Mouse (Mus musculus): ENCODE measurements around the gene Snx33.

Gene Snx33

GRCm38 (mm10) chr9:56890522-56891250 lies 37.5 kb downstream of the Snx33 start:
- DNase-seq (ENCODE audit: low read depth), result no peak

GRCm38 (mm10) chr9:56889817-56890216 lies 38.4 kb downstream of the Snx33 start:
- DNase-seq (ENCODE audit: low read depth), result peak; percentile 91

GRCm38 (mm10) chr9:56887581-56887980 lies 40.6 kb downstream of the Snx33 start:
- DNase-seq (ENCODE audit: low read depth), result no peak

- DNase-seq (ENCODE audit: low read depth), result no peak
Measured at GRCm38 (mm10) chr9:56886601-56887000, 41.6 kb downstream of the Snx33 start.

GRCm38 (mm10) chr9:56886113-56886512 lies 42.1 kb downstream of the Snx33 start:
- DNase-seq (ENCODE audit: low read depth), result no peak

- no peak for DNase-seq (ENCODE audit: low read depth)
Measured at GRCm38 (mm10) chr9:56884328-56884727, 43.8 kb downstream of the Snx33 start.

GRCm38 (mm10) chr9:56883470-56883869 lies 44.7 kb downstream of the Snx33 start:
- DNase-seq (ENCODE audit: low read depth), result no peak

GRCm38 (mm10) chr9:56882818-56883217 lies 45.4 kb downstream of the Snx33 start:
- no peak for DNase-seq (ENCODE audit: low read depth)

- no peak for DNase-seq (ENCODE audit: low read depth)
Measured at GRCm38 (mm10) chr9:56882283-56882682, 45.9 kb downstream of the Snx33 start.

GRCm38 (mm10) chr9:56881539-56882082 lies 46.6 kb downstream of the Snx33 start:
- DNase-seq (ENCODE audit: low read depth), result no peak

- no peak for DNase-seq (ENCODE audit: low read depth)
Measured at GRCm38 (mm10) chr9:56880790-56881189, 47.4 kb downstream of the Snx33 start.

- no peak for DNase-seq (ENCODE audit: low read depth)
Measured at GRCm38 (mm10) chr9:56877284-56877683, 50.9 kb downstream of the Snx33 start.

- DNase-seq (ENCODE audit: low read depth), result peak; percentile 52
Measured at GRCm38 (mm10) chr9:56876784-56877183, 51.4 kb downstream of the Snx33 start.

GRCm38 (mm10) chr9:56873097-56873496 lies 55.1 kb downstream of the Snx33 start:
- DNase-seq (ENCODE audit: low read depth), result peak; percentile 49

GRCm38 (mm10) chr9:56872105-56872903 lies 55.9 kb downstream of the Snx33 start:
- DNase-seq (ENCODE audit: low read depth), result peak; percentile 53

- DNase-seq (ENCODE audit: low read depth), result peak; percentile 55
Measured at GRCm38 (mm10) chr9:56871191-56871590, 57.0 kb downstream of the Snx33 start.

GRCm38 (mm10) chr9:56870778-56871177 lies 57.4 kb downstream of the Snx33 start:
- DNase-seq (ENCODE audit: low read depth), result peak; percentile 76

- DNase-seq (ENCODE audit: low read depth), result peak; percentile 58
Measured at GRCm38 (mm10) chr9:56869552-56869951, 58.6 kb downstream of the Snx33 start.

GRCm38 (mm10) chr9:56868292-56868691 lies 59.9 kb downstream of the Snx33 start:
- no peak for DNase-seq (ENCODE audit: low read depth)
